ENCODE assay signal across 10 mouse cellular contexts in genomic region chr7:5081939-5082338, GRCm38 (mm10). TPM values are rescaled to one million over a fixed set of nuclear protein-coding genes. Genes with fewer than 3 reads are reported as not detected.
DNase-seq lines count a peak whose midpoint lies in the region; ATAC-seq and TF ChIP-seq lines count a peak whose summit lies in the region.
"Had no signal": no experiment of that assay in that cellular context is flagged by ENCODE, and none has a peak within 500 bp of the region (broad histone marks: within the 10 kb centered on the region; RNA-seq: fewer than 3 reads in every experiment).

No protein-coding gene starts in this region.

- no peak overlapping the region for H3K4me3 ChIP-seq in limb, embryonic 12.5 days (replicated peaks)
- H3K4me3 ChIP-seq in limb, embryonic 10.5 days: no peak overlapping the region
- 0 out of 2 replicates have a peak overlapping the region, but pooled peaks have one; percentile 98 for H3K4me3 ChIP-seq in embryonic facial prominence, embryonic 12.5 days
- no peak overlapping the region for H3K4me3 ChIP-seq in hindbrain, embryonic 15.5 days
- peak overlapping the region; percentile 48 for H3K4me3 ChIP-seq in myocyte

- no peak for ATAC-seq in limb, embryonic 12.5 days (ENCODE audit: insufficient number of reproducible peaks, insufficient read depth, low FRiP score, low TSS enrichment, low read depth)
- ATAC-seq in embryonic facial prominence, embryonic 12.5 days (ENCODE audit: insufficient number of reproducible peaks, insufficient read depth, low FRiP score, low TSS enrichment): no peak
- no peak for ATAC-seq in hindbrain, embryonic 15.5 days (ENCODE audit: low FRiP score, low read depth)

- no peaks in the 10 kb centered on the region for H3K27me3 ChIP-seq in limb, embryonic 12.5 days
- no peaks in the 10 kb centered on the region for H3K27me3 ChIP-seq in limb, embryonic 10.5 days (ENCODE audit: low read depth, poor library complexity, severe bottlenecking)
- H3K27me3 ChIP-seq in embryonic facial prominence, embryonic 12.5 days: no peaks in the 10 kb centered on the region
- H3K27me3 ChIP-seq in hindbrain, embryonic 15.5 days: no peaks in the 10 kb centered on the region
- H3K27me3 ChIP-seq in myocyte (ENCODE audit: control insufficient read depth, insufficient read depth, insufficient read length): no peaks in the 10 kb centered on the region

- intact Hi-C loops in left cerebral cortex, postnatal 4 days (cut with DNase I): no loop called here

- H3K9me3 ChIP-seq in limb, embryonic 12.5 days: no peaks in the 10 kb centered on the region
- H3K9me3 ChIP-seq in limb, embryonic 10.5 days (replicated peaks): no peaks in the 10 kb centered on the region
- no peaks in the 10 kb centered on the region for H3K9me3 ChIP-seq in embryonic facial prominence, embryonic 12.5 days
- H3K9me3 ChIP-seq in hindbrain, embryonic 15.5 days: no peaks in the 10 kb centered on the region

- WGBS in limb, embryonic 12.5 days: 97% methylated on average over 2 of the region's 2 CpGs
- WGBS in limb, embryonic 10.5 days: 97% methylated on average over 2 of the region's 2 CpGs
- 96% methylated on average over 2 of the region's 2 CpGs for WGBS in embryonic facial prominence, embryonic 12.5 days
- WGBS in hindbrain, embryonic 15.5 days: 96% methylated on average over 2 of the region's 2 CpGs

- H3K4me1 ChIP-seq in limb, embryonic 12.5 days (replicated peaks): peaks cover 21% of the 10 kb centered on the region
- H3K4me1 ChIP-seq in limb, embryonic 10.5 days: peaks cover 22% of the 10 kb centered on the region
- H3K4me1 ChIP-seq in embryonic facial prominence, embryonic 12.5 days: peaks cover 7% of the 10 kb centered on the region
- H3K4me1 ChIP-seq in hindbrain, embryonic 15.5 days (replicated peaks): peaks cover 36% of the 10 kb centered on the region

- no peak for TF ChIP-seq POLR2A in myocyte (IDR thresholded peaks at IDR 0.05; ENCODE audit: insufficient read length, low read depth)

- peaks cover 63% of the 10 kb centered on the region for H3K36me3 ChIP-seq in limb, embryonic 12.5 days
- H3K36me3 ChIP-seq in limb, embryonic 10.5 days: peaks cover 75% of the 10 kb centered on the region
- peaks cover 45% of the 10 kb centered on the region for H3K36me3 ChIP-seq in embryonic facial prominence, embryonic 12.5 days
- peaks cover 23% of the 10 kb centered on the region for H3K36me3 ChIP-seq in hindbrain, embryonic 15.5 days
- peaks cover 27% of the 10 kb centered on the region for H3K36me3 ChIP-seq in myocyte (ENCODE audit: control insufficient read depth, insufficient read depth)

- no peak for DNase-seq in limb, embryonic 10.5 days (ENCODE audit: low spot score)
- DNase-seq in cerebellum, adult 11-12 months: no peak
- no peak for DNase-seq in left cerebral cortex, postnatal 4 days
- DNase-seq: kidney, adult 9 months; right cerebral cortex, adult 18-20 months had no signal

- no peak overlapping the region for H3ac ChIP-seq in myocyte (ENCODE audit: control insufficient read depth, insufficient read length)

- no peak overlapping the region for H3K9ac ChIP-seq in limb, embryonic 12.5 days (replicated peaks)
- H3K9ac ChIP-seq in embryonic facial prominence, embryonic 12.5 days: peak overlapping the region; percentile 99; the same call in 1 of the 2 replicates
- H3K9ac ChIP-seq in hindbrain, embryonic 15.5 days: no peak overlapping the region

- H3K4me2 ChIP-seq in limb, embryonic 12.5 days: peak overlapping the region; percentile 69; the same call in 1 of the 2 replicates
- H3K4me2 ChIP-seq in embryonic facial prominence, embryonic 12.5 days (replicated peaks): peak overlapping the region; percentile 82; the same call in 1 of the 2 replicates
- peak overlapping the region; percentile 86 for H3K4me2 ChIP-seq in hindbrain, embryonic 15.5 days
- peak overlapping the region; percentile 77 for H3K4me2 ChIP-seq in myocyte (ENCODE audit: low read depth)

- no peak overlapping the region for H3K27ac ChIP-seq in limb, embryonic 12.5 days
- H3K27ac ChIP-seq in limb, embryonic 10.5 days: no peak overlapping the region
- H3K27ac ChIP-seq in embryonic facial prominence, embryonic 12.5 days: no peak overlapping the region
- H3K27ac ChIP-seq in hindbrain, embryonic 15.5 days (replicated peaks): no peak overlapping the region

- H3K79me2 ChIP-seq in myocyte (ENCODE audit: control insufficient read depth, insufficient read depth): peaks cover 62% of the 10 kb centered on the region

TF ChIP-seq in myocyte, 11 proteins besides CTCF, POLR2A, EP300 and RAD21:
- no peak for TF ChIP-seq USF1 (IDR thresholded peaks at IDR 0.05; ENCODE audit: low read depth)

RNA-seq across cellular contexts. Expression of gene Epn1, which starts 1.9 kb away (rescaled TPM):
- polyA plus RNA-seq in limb, embryonic 12.5 days (2016; fragmentation: Nextera tagmentation; extraction: Ambion mirVana): 62.8 and 67.3 TPM in 2 replicates
- 64.5 and 69.1 TPM in 2 replicates for polyA plus RNA-seq in limb, embryonic 10.5 days (2016; fragmentation: Nextera tagmentation; extraction: Ambion mirVana)
- 66.0 and 67.2 TPM in 2 replicates for polyA plus RNA-seq in embryonic facial prominence, embryonic 12.5 days (2016; fragmentation: Nextera tagmentation; extraction: Ambion mirVana)
- polyA plus RNA-seq in hindbrain, embryonic 15.5 days (2015; fragmentation: Nextera tagmentation; extraction: Ambion mirVana): 105 and 118 TPM in 2 replicates
- polyA plus RNA-seq in myocyte (2012; fragmentation: generic; extraction: Trizol): 118 TPM
- total RNA-seq in left cerebral cortex, postnatal 4 days (2021): 100 to 1,000 TPM; 301 to 316 TPM

RNA-seq across cellular contexts. Expression of gene U2af2, which starts 20.0 kb away (rescaled TPM):
- 171 and 175 TPM in 2 replicates for polyA plus RNA-seq in limb, embryonic 12.5 days (2016; fragmentation: Nextera tagmentation; extraction: Ambion mirVana)
- 202 and 203 TPM in 2 replicates for polyA plus RNA-seq in limb, embryonic 10.5 days (2016; fragmentation: Nextera tagmentation; extraction: Ambion mirVana)
- polyA plus RNA-seq in embryonic facial prominence, embryonic 12.5 days (2016; fragmentation: Nextera tagmentation; extraction: Ambion mirVana): 159 and 161 TPM in 2 replicates
- 99.8 and 101 TPM in 2 replicates for polyA plus RNA-seq in hindbrain, embryonic 15.5 days (2015; fragmentation: Nextera tagmentation; extraction: Ambion mirVana)
- 159 TPM for polyA plus RNA-seq in myocyte (2012; fragmentation: generic; extraction: Trizol)
- 100 to 1,000 TPM; 222 to 229 TPM for total RNA-seq in left cerebral cortex, postnatal 4 days (2021)

RNA-seq across cellular contexts. Expression of gene Zfp580, which starts 30.6 kb away (rescaled TPM):
- 29.3 and 39.6 TPM in 2 replicates for polyA plus RNA-seq in limb, embryonic 12.5 days (2016; fragmentation: Nextera tagmentation; extraction: Ambion mirVana)
- 30.1 and 34.3 TPM in 2 replicates for polyA plus RNA-seq in limb, embryonic 10.5 days (2016; fragmentation: Nextera tagmentation; extraction: Ambion mirVana)
- 36.4 and 41.8 TPM in 2 replicates for polyA plus RNA-seq in embryonic facial prominence, embryonic 12.5 days (2016; fragmentation: Nextera tagmentation; extraction: Ambion mirVana)
- polyA plus RNA-seq in hindbrain, embryonic 15.5 days (2015; fragmentation: Nextera tagmentation; extraction: Ambion mirVana): 90.6 and 113 TPM in 2 replicates
- polyA plus RNA-seq in myocyte (2012; fragmentation: generic; extraction: Trizol): 13.1 TPM
- total RNA-seq in left cerebral cortex, postnatal 4 days (2021): 10 to 100 TPM; 65.0 to 65.4 TPM

RNA-seq across cellular contexts. Expression of gene Rfpl4, which starts 34.8 kb away (rescaled TPM):
- polyA plus RNA-seq in limb, embryonic 12.5 days (2016; fragmentation: Nextera tagmentation; extraction: Ambion mirVana): 0.14 TPM in 1 of 2 replicates, not detected in the other
- polyA plus RNA-seq in limb, embryonic 10.5 days (2016; fragmentation: Nextera tagmentation; extraction: Ambion mirVana): not detected in 2 replicates
- not detected in 2 replicates for polyA plus RNA-seq in embryonic facial prominence, embryonic 12.5 days (2016; fragmentation: Nextera tagmentation; extraction: Ambion mirVana)
- polyA plus RNA-seq in hindbrain, embryonic 15.5 days (2015; fragmentation: Nextera tagmentation; extraction: Ambion mirVana): not detected in 2 replicates
- polyA plus RNA-seq in myocyte (2012; fragmentation: generic; extraction: Trizol): not detected
- not detected for total RNA-seq in left cerebral cortex, postnatal 4 days (2021)
- polyA plus RNA-seq: frontal cortex, adult 2 months had no signal

RNA-seq across cellular contexts. Expression of gene Zfp784, which starts 43.7 kb away (rescaled TPM):
- 4.7 and 5.2 TPM in 2 replicates for polyA plus RNA-seq in limb, embryonic 12.5 days (2016; fragmentation: Nextera tagmentation; extraction: Ambion mirVana)
- polyA plus RNA-seq in limb, embryonic 10.5 days (2016; fragmentation: Nextera tagmentation; extraction: Ambion mirVana): 2.5 and 4.0 TPM in 2 replicates
- 5.4 and 5.7 TPM in 2 replicates for polyA plus RNA-seq in embryonic facial prominence, embryonic 12.5 days (2016; fragmentation: Nextera tagmentation; extraction: Ambion mirVana)
- polyA plus RNA-seq in hindbrain, embryonic 15.5 days (2015; fragmentation: Nextera tagmentation; extraction: Ambion mirVana): 7.8 and 9.3 TPM in 2 replicates
- 1.5 TPM for polyA plus RNA-seq in myocyte (2012; fragmentation: generic; extraction: Trizol)
- 1 to 10 TPM; 5.2 to 5.6 TPM for total RNA-seq in left cerebral cortex, postnatal 4 days (2021)

Comparison
In these comparisons a context has a peak if more than half of its experiments do, and no peak if none do; other contexts are left out.
1. H3K4me3 ChIP-seq: peak in embryonic facial prominence, embryonic 12.5 days (single experiment) and myocyte (single experiment); none in limb, embryonic 12.5 days (single experiment), limb, embryonic 10.5 days (single experiment) and hindbrain, embryonic 15.5 days (single experiment).
2. Peak in every context shown above with its lines, with median percentiles within 50 percentile points of each other: H3K4me2 ChIP-seq.